Mouse (Mus musculus) embryonic facial prominence, embryonic 13.5 days (tissue): ENCODE results near the gene Abcf2. TPM values are rescaled to one million over a fixed set of nuclear protein-coding genes. Genes with fewer than 3 reads are reported as not detected.
A peak's percentile ranks its signal among the peaks of the same experiment; 100 is the strongest.

ENCODE experiments used
- ATAC-seq: fragments of 200-750 bp; cut with Nextera tagmentation; 2 replicates; pipeline ENCODE4 v1.8.0; 2017; ENCODE audit warnings: low read depth; ENCODE audit not compliant: insufficient number of reproducible peaks, insufficient read depth, low FRiP score, low TSS enrichment
- H3K27ac ChIP-seq: fragments of 300-500 bp; sonication (generic); 2 replicates; pipeline ENCODE4 v1.5.1; 2015; ENCODE audit warnings: moderate library complexity, mild to moderate bottlenecking, inconsistent platforms
- H3K27me3 ChIP-seq: fragments of 300-500 bp; sonication (generic); 2 replicates; pipeline ENCODE4 v1.6.1; 2015; ENCODE audit warnings: mild to moderate bottlenecking, inconsistent platforms
- H3K36me3 ChIP-seq: fragments of 300-500 bp; sonication (generic); 2 replicates; pipeline ENCODE4 v1.6.1; 2015; ENCODE audit warnings: mild to moderate bottlenecking, inconsistent platforms
- H3K4me1 ChIP-seq: fragments of 300-500 bp; sonication (generic); 2 replicates; pipeline ENCODE4 v1.6.1; 2015; ENCODE audit warnings: inconsistent platforms
- H3K4me2 ChIP-seq: fragments of 300-500 bp; sonication (generic); 2 replicates; pipeline ENCODE4 v1.6.1; 2015; ENCODE audit warnings: moderate library complexity, mild to moderate bottlenecking, inconsistent platforms
- H3K4me3 ChIP-seq: fragments of 300-500 bp; sonication (generic); 2 replicates; pipeline ENCODE4 v1.5.1; 2015; ENCODE audit warnings: mild to moderate bottlenecking, inconsistent platforms
- H3K9ac ChIP-seq: fragments of 300-500 bp; sonication (generic); 2 replicates; pipeline ENCODE4 v1.6.1; 2015; ENCODE audit warnings: mild to moderate bottlenecking, inconsistent platforms
- H3K9me3 ChIP-seq: fragments of 300-500 bp; sonication (generic); 2 replicates; pipeline ENCODE4 v1.6.1; 2016; ENCODE audit warnings: inconsistent platforms
- WGBS: fragments of 180-500 bp; shearing (Covaris S2); methylation state at CpG from one replicate; pipeline ENCODE4 v1.1.7; 2015; ENCODE audit warnings: mixed read lengths; 5-methylcytosine and 5-hydroxymethylcytosine counted together
- polyA plus RNA-seq: library from polyadenylated mRNA; unstranded; fragments of >200 nt; fragmentation: Nextera tagmentation; extraction: Ambion mirVana; gene quantifications from 2 replicates; pipeline ENCODE4 v1.2.1, GENCODE M21; 2015

The Abcf2 gene
- polyA plus RNA-seq, 1 experiment from 2014 or later: 115 TPM

DNA sequence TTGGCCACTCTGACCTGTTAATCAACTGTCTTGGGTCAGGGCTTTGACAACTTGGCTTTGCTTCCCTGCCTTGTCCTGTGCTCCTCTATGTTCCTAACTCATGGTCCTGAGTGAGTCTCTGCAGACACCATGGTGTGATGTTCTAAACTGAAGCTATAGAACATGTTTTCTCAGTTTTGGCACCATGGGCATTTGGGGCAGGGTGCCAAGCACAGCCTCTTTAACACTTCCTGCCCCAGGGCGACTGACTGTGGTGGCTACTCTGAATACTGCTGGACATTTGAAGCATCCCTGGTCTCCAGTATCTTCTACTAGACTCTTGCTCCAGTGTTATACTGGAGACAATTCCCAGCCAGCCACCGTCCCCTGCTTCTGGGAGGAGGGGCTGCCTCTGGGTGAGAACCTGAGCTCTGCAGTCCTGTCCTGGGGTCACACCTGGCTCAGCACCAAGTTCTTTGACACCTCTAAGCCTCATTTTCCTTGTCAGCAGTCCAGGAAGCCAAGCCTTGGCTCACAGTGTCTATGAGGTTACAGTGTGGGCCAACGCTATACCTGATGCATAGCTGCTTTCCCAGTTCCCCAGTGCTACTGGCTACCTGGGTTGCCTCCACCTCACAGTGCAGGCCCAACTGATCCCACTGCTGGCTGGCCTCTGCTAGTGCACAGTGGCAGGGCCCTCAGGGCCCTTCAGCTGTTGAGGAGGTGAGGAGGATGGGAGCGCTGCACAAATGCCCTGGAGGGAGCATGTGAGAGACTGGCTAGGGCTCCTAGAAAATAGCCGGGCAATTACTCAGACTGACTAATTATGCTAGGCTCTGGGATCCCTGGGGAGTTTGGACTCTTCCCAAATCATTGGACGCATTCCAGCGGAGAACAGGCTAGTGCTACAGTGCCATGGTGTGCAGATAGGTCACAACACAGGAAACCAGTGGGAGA lies 34.4 kb upstream of the Abcf2 start:
- Histone ChIP-seq H3K4me3 (no peak overlapping the region), H3K27ac (no peak overlapping the region), H3K9me3 (no peaks in the 10 kb centered on the region), H3K9ac (no peak overlapping the region), H3K4me2 (no peak overlapping the region), H3K36me3 (no peaks in the 10 kb centered on the region), H3K4me1 (peaks cover 16% of the 10 kb centered on the region), H3K27me3 (no peaks in the 10 kb centered on the region)
- ATAC-seq: peak; percentile 33; the same call in 1 of the 2 replicates
- 33% methylated on average over 7 of the region's 7 CpGs for WGBS

DNA sequence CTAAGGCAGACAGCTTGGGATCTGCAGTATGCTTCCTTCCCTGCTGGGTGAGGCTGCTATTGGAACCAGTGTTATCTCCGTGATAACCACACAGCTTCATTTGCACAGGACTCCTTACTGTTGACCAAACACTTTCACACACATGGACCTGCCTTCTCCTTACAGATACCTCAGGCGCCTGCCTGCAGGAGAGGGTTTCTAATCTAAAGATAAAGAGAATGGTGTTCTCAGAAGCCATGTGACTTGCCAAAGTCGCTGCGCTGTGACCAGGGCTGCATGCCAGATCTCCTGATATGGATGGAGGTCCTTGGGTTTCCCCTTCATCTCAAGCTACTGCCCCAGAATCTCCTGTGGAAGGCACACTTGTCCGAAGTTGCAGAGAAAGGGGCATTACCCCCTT lies 32.1 kb upstream of the Abcf2 start:
- Histone ChIP-seq H3K27ac (no peak overlapping the region), H3K27me3 (no peaks in the 10 kb centered on the region), H3K36me3 (no peaks in the 10 kb centered on the region), H3K4me3 (no peak overlapping the region), H3K4me1 (peaks cover 31% of the 10 kb centered on the region), H3K9ac (no peak overlapping the region), H3K9me3 (no peaks in the 10 kb centered on the region), H3K4me2 (no peak overlapping the region)
- 50% methylated on average over 5 of the region's 5 CpGs for WGBS
- no peak for ATAC-seq

DNA sequence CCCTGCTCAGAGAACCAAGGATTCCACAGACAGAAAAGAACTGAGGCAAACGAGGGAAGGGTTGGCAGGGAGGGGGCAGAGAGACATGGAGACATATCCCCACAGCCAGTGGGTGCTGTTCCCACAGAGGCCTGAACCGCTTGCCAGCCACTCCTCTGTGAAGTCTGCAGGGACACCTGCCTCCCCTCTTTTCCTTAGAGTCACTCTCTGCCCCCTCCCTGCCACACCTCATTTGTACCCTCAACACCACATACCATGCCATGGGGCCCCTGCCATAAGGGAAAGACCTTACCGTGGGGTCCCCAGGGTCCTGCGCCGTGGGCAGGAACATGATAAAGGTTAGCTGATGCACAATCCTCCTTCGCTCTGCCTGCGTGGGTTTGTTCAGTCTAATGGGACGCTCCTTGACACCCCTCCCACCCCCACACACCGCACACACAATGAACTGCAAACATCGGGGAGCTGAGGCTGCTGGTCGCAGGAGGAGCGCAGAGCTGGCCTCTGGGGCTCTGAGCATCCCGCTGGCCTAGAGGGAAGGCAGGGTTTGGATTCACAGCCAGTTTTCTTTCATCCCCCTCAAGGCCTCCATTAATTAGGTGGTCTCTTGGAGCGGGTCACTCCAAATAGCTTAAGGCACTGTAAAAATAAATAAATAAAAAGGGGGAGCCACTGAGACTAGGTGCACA lies 28.9 kb upstream of the Abcf2 start:
- peak overlapping the region; percentile 72 for H3K4me3 ChIP-seq
- H3K27me3 ChIP-seq: no peaks in the 10 kb centered on the region
- H3K9ac ChIP-seq: peak overlapping the region; percentile 92
- no peaks in the 10 kb centered on the region for H3K9me3 ChIP-seq
- peak overlapping the region; percentile 100 for H3K27ac ChIP-seq
- peaks cover 44% of the 10 kb centered on the region for H3K4me1 ChIP-seq
- no peaks in the 10 kb centered on the region for H3K36me3 ChIP-seq
- peak overlapping the region; percentile 83 for H3K4me2 ChIP-seq
- WGBS: 22% methylated on average over 14 of the region's 14 CpGs
- no peak for ATAC-seq

DNA sequence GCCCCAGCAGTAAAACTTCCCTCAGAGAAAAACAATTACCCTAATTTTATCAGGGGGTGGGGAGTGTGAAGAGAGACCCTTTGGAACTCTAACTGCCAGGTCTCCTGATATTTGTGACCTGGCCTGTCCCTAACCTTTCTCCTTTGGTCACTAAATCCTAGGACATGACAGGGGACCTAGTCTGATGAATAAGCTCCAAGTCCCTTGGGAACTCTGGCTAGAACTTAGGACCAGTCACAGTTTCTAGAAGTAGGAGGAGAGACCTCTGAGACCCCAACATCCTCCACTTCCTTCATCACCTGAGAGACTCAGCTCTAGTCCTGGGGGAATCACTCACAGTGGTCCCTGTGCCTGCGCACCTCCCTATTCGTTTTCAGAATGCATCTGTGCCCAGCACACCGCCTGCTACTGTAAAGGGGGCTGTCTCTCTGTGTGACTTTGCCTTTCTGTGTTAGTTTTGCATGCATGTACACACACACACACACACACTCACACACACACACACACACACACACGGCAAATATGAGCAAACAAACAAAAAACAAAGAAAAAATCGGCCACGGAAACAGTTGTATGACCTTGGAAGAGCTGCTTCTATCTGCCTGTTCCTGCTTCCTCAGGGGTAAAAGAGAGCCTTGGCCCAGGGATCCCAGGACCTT lies 28.2 kb upstream of the Abcf2 start:
- Histone ChIP-seq H3K27ac (peak overlapping the region; percentile 100), H3K27me3 (no peaks in the 10 kb centered on the region), H3K9ac (peak overlapping the region; percentile 92), H3K4me2 (peak overlapping the region; percentile 83), H3K36me3 (no peaks in the 10 kb centered on the region), H3K4me3 (peak overlapping the region; percentile 72), H3K4me1 (peaks cover 51% of the 10 kb centered on the region), H3K9me3 (no peaks in the 10 kb centered on the region)
- WGBS: 12% methylated on average over 6 of the region's 6 CpGs
- ATAC-seq: no peak

GRCm38 (mm10) chr5:24604656-24605100 lies 27.4 kb upstream of the Abcf2 start:
- H3K4me2 ChIP-seq: peak overlapping the region; percentile 83
- no peaks in the 10 kb centered on the region for H3K9me3 ChIP-seq
- ATAC-seq: peak; percentile 56
- WGBS: under 1% methylated on average over 46 of the region's 46 CpGs
- H3K27me3 ChIP-seq: no peaks in the 10 kb centered on the region
- peaks cover 55% of the 10 kb centered on the region for H3K4me1 ChIP-seq
- H3K36me3 ChIP-seq: no peaks in the 10 kb centered on the region
- peak overlapping the region; percentile 72 for H3K4me3 ChIP-seq
- peak overlapping the region; percentile 92 for H3K9ac ChIP-seq
- H3K27ac ChIP-seq: peak overlapping the region; percentile 100

DNA sequence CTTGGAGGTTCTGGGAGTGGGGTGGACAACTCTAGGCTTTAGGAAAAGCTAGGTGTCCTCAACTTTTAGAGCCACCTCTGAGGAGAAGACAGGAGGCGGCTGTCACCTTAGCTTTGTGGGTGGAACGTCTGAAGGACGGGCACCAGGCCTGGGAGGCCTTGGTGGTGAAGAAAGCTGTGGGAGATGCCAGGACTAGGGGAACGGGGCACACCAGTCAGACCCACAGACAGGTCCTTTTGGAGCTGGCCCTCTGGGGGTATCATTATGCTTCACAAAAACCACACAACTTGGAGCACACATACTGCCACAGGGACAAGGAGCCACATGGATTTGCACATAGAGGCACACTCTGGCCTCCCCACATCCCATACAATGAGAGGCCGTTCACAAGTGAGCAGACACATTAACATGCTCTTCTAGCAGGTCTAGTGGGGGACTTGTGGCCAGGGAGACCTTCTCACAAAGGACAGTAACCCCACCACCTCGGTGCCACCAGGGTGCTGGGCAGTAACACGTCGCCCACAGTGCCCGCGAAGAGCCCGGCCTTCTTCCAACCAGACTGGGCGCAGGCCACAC lies 26.9 kb upstream of the Abcf2 start:
- Histone ChIP-seq H3K36me3 (no peaks in the 10 kb centered on the region), H3K27ac (peak overlapping the region; percentile 100), H3K27me3 (no peaks in the 10 kb centered on the region), H3K9me3 (no peaks in the 10 kb centered on the region), H3K4me2 (peak overlapping the region; percentile 83), H3K9ac (peak overlapping the region; percentile 92), H3K4me1 (peaks cover 60% of the 10 kb centered on the region), H3K4me3 (peak overlapping the region; percentile 72)
- WGBS: 19% methylated on average over 12 of the region's 12 CpGs
- ATAC-seq: no peak

DNA sequence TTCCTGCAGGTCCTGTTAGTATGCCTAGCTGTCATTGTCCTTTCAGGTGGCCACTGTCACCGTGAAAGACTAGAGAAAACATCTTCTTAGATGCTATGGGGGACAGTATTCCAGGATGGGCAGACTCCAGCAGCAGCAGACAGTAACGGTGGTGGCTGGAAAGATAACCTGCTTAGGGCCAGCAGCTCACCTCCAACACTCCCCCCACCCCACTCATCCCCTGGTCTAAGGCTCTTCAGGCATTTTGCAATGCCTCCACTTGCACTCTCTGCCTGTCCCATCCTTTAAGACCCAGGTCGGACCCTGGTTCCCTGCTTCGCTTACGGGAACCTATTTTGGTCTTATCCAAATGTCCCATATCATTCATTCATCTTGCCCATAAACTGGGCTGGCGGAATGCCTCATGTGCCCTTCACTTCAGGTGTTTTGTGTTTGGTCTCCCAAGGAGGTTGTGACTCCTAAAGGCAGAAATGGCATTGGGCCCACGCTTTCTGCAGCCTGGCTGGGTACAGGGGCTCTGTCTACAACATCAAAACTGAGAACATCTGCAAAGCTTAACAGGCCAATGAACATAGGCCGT lies 26.3 kb upstream of the Abcf2 start:
- ATAC-seq: no peak
- peak overlapping the region; percentile 95; the same call in 1 of the 2 replicates for H3K9ac ChIP-seq
- peak overlapping the region; percentile 67 for H3K4me3 ChIP-seq
- no peaks in the 10 kb centered on the region for H3K36me3 ChIP-seq
- H3K27me3 ChIP-seq: no peaks in the 10 kb centered on the region
- H3K4me1 ChIP-seq: peaks cover 67% of the 10 kb centered on the region
- no peaks in the 10 kb centered on the region for H3K9me3 ChIP-seq
- H3K4me2 ChIP-seq: peak overlapping the region; percentile 83
- H3K27ac ChIP-seq: peak overlapping the region; percentile 100
- WGBS: 60% methylated on average over 8 of the region's 8 CpGs

- Histone ChIP-seq H3K4me1 (peaks cover 73% of the 10 kb centered on the region), H3K4me3 (peak overlapping the region; percentile 67), H3K9me3 (no peaks in the 10 kb centered on the region), H3K27ac (peak overlapping the region; percentile 100), H3K36me3 (no peaks in the 10 kb centered on the region), H3K4me2 (peak overlapping the region; percentile 83), H3K9ac (peak overlapping the region; percentile 95), H3K27me3 (no peaks in the 10 kb centered on the region)
- 3% methylated on average over 16 of the region's 16 CpGs for WGBS
- peak; percentile 24; the same call in 1 of the 2 replicates for ATAC-seq
These were observed 25.6 kb upstream of the Abcf2 start for GRCm38 (mm10) chr5:24602751-24603343.

GRCm38 (mm10) chr5:24601911-24602750 lies 24.9 kb upstream of the Abcf2 start:
- Histone ChIP-seq H3K9ac (peak overlapping the region; percentile 95), H3K4me3 (peak overlapping the region; percentile 67), H3K27ac (peak overlapping the region; percentile 100), H3K4me1 (peaks cover 77% of the 10 kb centered on the region), H3K9me3 (no peaks in the 10 kb centered on the region), H3K36me3 (no peaks in the 10 kb centered on the region), H3K4me2 (peak overlapping the region; percentile 83), H3K27me3 (no peaks in the 10 kb centered on the region; the same call in 1 of the 2 replicates)
- ATAC-seq: peak; percentile 38
- under 1% methylated on average over 73 of the region's 73 CpGs for WGBS
